8 mouse cellular contexts compared by ENCODE assay signal in the genomic region with DNA sequence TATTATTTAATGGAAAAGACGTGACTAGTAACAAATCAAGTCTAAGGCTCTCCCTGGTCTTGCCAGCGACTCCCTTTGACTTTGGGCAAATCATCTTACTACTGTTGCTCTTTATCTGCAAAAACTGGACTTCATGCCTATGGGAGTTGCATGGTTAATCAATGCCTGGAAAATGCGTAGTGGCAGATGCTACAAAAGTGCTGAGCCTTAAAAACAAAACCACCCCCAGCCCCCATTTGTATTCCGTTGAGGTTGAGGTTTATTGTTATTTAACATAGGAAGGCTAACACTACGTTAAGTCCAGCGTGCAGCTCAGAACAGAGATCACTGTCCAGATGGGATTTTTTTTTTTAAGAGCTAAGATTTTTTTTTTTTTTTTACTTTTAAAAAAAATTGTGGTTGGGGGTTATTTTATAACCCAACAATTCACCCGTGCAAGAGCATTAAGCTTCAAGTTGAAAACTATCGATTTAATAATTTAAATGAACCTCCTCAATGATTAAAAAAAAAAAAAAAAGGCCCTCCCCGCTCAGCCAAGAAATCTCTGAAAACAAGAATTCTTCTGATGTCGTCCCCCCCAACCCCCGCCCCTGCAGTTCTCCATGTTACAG.
DNase-seq lines count a peak whose midpoint lies in the region; ATAC-seq lines count a peak whose summit lies in the region.

No protein-coding gene starts in this region.

- H3K4me3 ChIP-seq in erythroblast, embryonic 14.5 days (replicated peaks): peak overlapping the region; percentile 81
- H3K4me3 ChIP-seq in forebrain, embryonic 14.5 days (ENCODE audit: low read depth, low read length): peak overlapping the region; percentile 66
- H3K4me3 ChIP-seq in liver, embryonic 16.5 days (ENCODE audit: low read depth, low read length): peak overlapping the region; percentile 83

- H3K9ac ChIP-seq in forebrain, embryonic 14.5 days (ENCODE audit: low read length): peak overlapping the region; percentile 82
- peak overlapping the region; percentile 85 for H3K9ac ChIP-seq in liver, embryonic 16.5 days (ENCODE audit: low read depth, low read length)

- H3K36me3 ChIP-seq in erythroblast, embryonic 14.5 days (ENCODE audit: control insufficient read depth): no peaks in the 10 kb centered on the region
- H3K36me3 ChIP-seq in forebrain, embryonic 14.5 days (ENCODE audit: control insufficient read depth, insufficient read depth, low read length): no peaks in the 10 kb centered on the region
- no peaks in the 10 kb centered on the region for H3K36me3 ChIP-seq in liver, embryonic 16.5 days (ENCODE audit: control insufficient read depth, insufficient read depth)

- H3K27ac ChIP-seq in forebrain, embryonic 14.5 days (ENCODE audit: low read depth, low read length): peak overlapping the region; percentile 100
- peak overlapping the region; percentile 95; the same call in 1 of the 2 replicates for H3K27ac ChIP-seq in liver, embryonic 16.5 days (ENCODE audit: low read length)

- WGBS in forebrain, embryonic 14.5 days: 3% methylated on average over 11 of the region's 11 CpGs
- 10% methylated on average over 11 of the region's 11 CpGs for WGBS in liver, embryonic 16.5 days (ENCODE audit: insufficient replicate concordance)

- no peaks in the 10 kb centered on the region for H3K9me3 ChIP-seq in erythroblast, embryonic 14.5 days (ENCODE audit: control insufficient read depth, low read length)
- H3K9me3 ChIP-seq in forebrain, embryonic 14.5 days (replicated peaks; ENCODE audit: control insufficient read depth, low read length): no peaks in the 10 kb centered on the region
- H3K9me3 ChIP-seq in liver, embryonic 16.5 days (replicated peaks; ENCODE audit: control insufficient read depth, low read length): no peaks in the 10 kb centered on the region

- DNase-seq in A20 (ENCODE audit: low read depth, low spot score): peak; percentile 18
- DNase-seq in forebrain, embryonic 14.5 days (ENCODE audit: low spot score): peak; percentile 33
- DNase-seq in thymus, adult 18-20 months: no peak
- DNase-seq in frontal cortex, postnatal 25 days (ENCODE audit: low spot score in 2 of 2): no peak

- peaks cover 18% of the 10 kb centered on the region for H3K4me1 ChIP-seq in erythroblast, embryonic 14.5 days (ENCODE audit: control insufficient read depth)
- H3K4me1 ChIP-seq in forebrain, embryonic 14.5 days (ENCODE audit: control insufficient read depth, insufficient read depth, low read length): peaks cover 15% of the 10 kb centered on the region
- H3K4me1 ChIP-seq in liver, embryonic 16.5 days (ENCODE audit: control insufficient read depth, low read depth, low read length): peaks cover 8% of the 10 kb centered on the region

- peak overlapping the region; percentile 62 for H3K4me2 ChIP-seq in forebrain, embryonic 14.5 days (ENCODE audit: low read length)
- peak overlapping the region; percentile 97 for H3K4me2 ChIP-seq in liver, embryonic 16.5 days (ENCODE audit: low read depth, low read length)

- ATAC-seq in erythroblast, adult 5-6 weeks (replicated peaks; ENCODE audit: low FRiP score, poor library complexity, severe bottlenecking): no peak
- no peak for ATAC-seq in forebrain, embryonic 14.5 days
- no peak for ATAC-seq in liver, embryonic 16.5 days (ENCODE audit: low read depth)
- no peak for ATAC-seq in inflammation-experienced regulatory T-cells, adult 6 months

- peaks cover 43% of the 10 kb centered on the region for H3K27me3 ChIP-seq in erythroblast, embryonic 14.5 days (ENCODE audit: control insufficient read depth)
- H3K27me3 ChIP-seq in forebrain, embryonic 14.5 days (replicated peaks; ENCODE audit: control insufficient read depth, insufficient read depth, low read length): no peaks in the 10 kb centered on the region
- H3K27me3 ChIP-seq in liver, embryonic 16.5 days (ENCODE audit: control insufficient read depth, insufficient read depth, low read depth, low read length): no peaks in the 10 kb centered on the region; the same call in 1 of the 2 replicates

Comparison
In these comparisons a context has a peak if more than half of its experiments do, and no peak if none do; other contexts are left out.
1. DNase-seq: peak in A20 (single experiment) and forebrain, embryonic 14.5 days (single experiment); none in thymus, adult 18-20 months (0 of 2) and frontal cortex, postnatal 25 days (0 of 2).
2. Peak in every context shown above with its lines, with median percentiles within 50 percentile points of each other: H3K4me3 ChIP-seq.